Mouse (Mus musculus) ES-E14 (cell line): ENCODE results near the gene Dhx16. TPM values are rescaled to one million over a fixed set of nuclear protein-coding genes. Genes with fewer than 3 reads are reported as not detected.

Experiments
- DNase-seq: peaks from one replicate; pipeline ENCODE4 v3.0.0-alpha.2; 2013; ENCODE audit warnings: low read depth, low spot score
- H3K27ac ChIP-seq: 2 replicates; pipeline ENCODE4 v1.5.1; 2012; ENCODE audit warnings: low read depth, mild to moderate bottlenecking, low read length, moderate library complexity, mixed read lengths; ENCODE audit not compliant: poor library complexity, insufficient read depth, severe bottlenecking
- H3K36me3 ChIP-seq: 2 replicates; pipeline ENCODE4 v1.6.1; 2012; ENCODE audit warnings: mild to moderate bottlenecking, low read length, moderate library complexity, mixed read lengths; ENCODE audit not compliant: control insufficient read depth, poor library complexity, insufficient read depth, severe bottlenecking
- H3K4me1 ChIP-seq, 2 experiments: fragments of 150-350 bp in 1 of 2; sonication (generic) in 1 of 2; 2 replicates each; pipeline ENCODE4 v1.6.1; 2012; ENCODE audit warnings: low read length in 2 of 2, mild to moderate bottlenecking in 1 of 2, mixed read lengths in 1 of 2; ENCODE audit not compliant: control insufficient read depth in 2 of 2, insufficient read depth in 2 of 2, poor library complexity in 1 of 2
- H3K4me3 ChIP-seq, 2 experiments: fragments of 150-350 bp in 1 of 2; sonication (generic) in 1 of 2; 2 replicates each; pipeline ENCODE4 v1.5.1; 2012; ENCODE audit warnings: low read length in 2 of 2, low read depth in 1 of 2, mild to moderate bottlenecking in 1 of 2, mixed read lengths in 1 of 2; ENCODE audit not compliant: insufficient read depth in 1 of 2, poor library complexity in 1 of 2, severe bottlenecking in 1 of 2
- H3K9ac ChIP-seq: 2 replicates; pipeline ENCODE4 v1.6.1; 2012; ENCODE audit warnings: low read depth, mild to moderate bottlenecking, low read length, mixed read lengths; ENCODE audit not compliant: poor library complexity, insufficient read depth, severe bottlenecking
- H3K9me3 ChIP-seq: fragments of 150-350 bp; sonication (generic); 2 replicates; pipeline ENCODE4 v1.6.1; 2012; ENCODE audit warnings: low read depth, mild to moderate bottlenecking, low read length; ENCODE audit not compliant: control insufficient read depth, insufficient read depth
- CHD2 ChIP-seq: IDR thresholded peaks from 2 replicates; pipeline ENCODE4 v1.6.1; 2014; ENCODE audit warnings: mild to moderate bottlenecking, low read depth, low read length, inconsistent platforms
- HCFC1 ChIP-seq: IDR thresholded peaks from 2 replicates; pipeline ENCODE4 v1.6.1; 2012; ENCODE audit warnings: low read length, inconsistent platforms, borderline replicate concordance; ENCODE audit not compliant: insufficient read depth
- MAFK ChIP-seq: IDR thresholded peaks from 2 replicates; pipeline ENCODE4 v1.6.1; 2014; ENCODE audit warnings: mild to moderate bottlenecking, low read depth, low read length, inconsistent platforms; ENCODE audit not compliant: insufficient read depth
- ZC3H11A ChIP-seq: IDR thresholded peaks from 2 replicates; pipeline ENCODE4 v1.6.1; 2012; ENCODE audit warnings: low read depth, mild to moderate bottlenecking, inconsistent platforms, low read length, borderline replicate concordance
- ZNF384 ChIP-seq: IDR thresholded peaks from 2 replicates; pipeline ENCODE4 v1.6.1; 2012; ENCODE audit warnings: low read depth, low read length, inconsistent platforms
- in situ Hi-C, 2 experiments: fragments of 600-800 bp; cut with MboI; formaldehyde crosslinking; loops; one replicate each; pipeline ENCODE4 v1.15.1; 2025; ENCODE audit warnings: low sequenced_read_pairs in 2 of 2, inconsistent platforms in 1 of 2; ENCODE audit not compliant: unreplicated experiment in 2 of 2
- total RNA-seq: library from RNA; depleted of rRNA; stranded (reverse); fragments of 300-350 nt; gene quantifications from 2 replicates; pipeline ENCODE4 v1.2.3, GENCODE M21; 2012

Dhx16 gene
- total RNA-seq, 1 experiment, result 202 TPM

GRCm38 (mm10) chr17:35915538-35916296 lies 36.1 kb downstream of the Dhx16 start:
- H3K4me1 ChIP-seq, result peaks cover 0 to 10% of the 10 kb centered on the region in 2 experiments; a peak in 2 of 4 replicates
- H3K27ac ChIP-seq, result peak overlapping the region; percentile 98
- no peak for DNase-seq
- peaks cover 37% of the 10 kb centered on the region for H3K36me3 ChIP-seq
- no peaks in the 10 kb centered on the region for H3K9me3 ChIP-seq
- H3K4me3 ChIP-seq, result peak overlapping the region; percentile 78 to 93
- TF ChIP-seq ZNF384 (no peak), HCFC1 (no peak), ZC3H11A (no peak), CHD2 (no peak), MAFK (no peak)
- in situ Hi-C loops, result no loop called here
- H3K9ac ChIP-seq, result peak overlapping the region; percentile 92

- Histone ChIP-seq H3K9ac (peak within 1 kb of the TSS; percentile 96), H3K9me3 (no peaks in the 10 kb centered on the region), H3K27ac (peak within 1 kb of the TSS; percentile 98), H3K4me3 (peak within 1 kb of the TSS; percentile 78 to 93), H3K4me1 (peaks cover 0 to 10% of the 10 kb centered on the region in 2 experiments; a peak in 2 of 4 replicates), H3K36me3 (peaks cover 33% of the 10 kb centered on the region)
- peak; percentile 96 for DNase-seq
- in situ Hi-C loops, result no loop called here
- TF ChIP-seq MAFK, result no peak
- no peak for TF ChIP-seq ZC3H11A
- peak; percentile 71 for TF ChIP-seq HCFC1
Measured at GRCm38 (mm10) chr17:35916297-35917142, 36.9 kb downstream of the Dhx16 start, which contains the start of the genes Mrps18b and Ppp1r10. Gene Mrps18b (minus strand): TSS chr17:35916389. Gene Ppp1r10 (plus strand): TSS chr17:35916434.

- in situ Hi-C loops, result no loop called here
- H3K9ac ChIP-seq, result peak overlapping the region; percentile 96
- no peaks in the 10 kb centered on the region for H3K9me3 ChIP-seq
- H3K4me1 ChIP-seq, result peaks cover 0 to 10% of the 10 kb centered on the region in 2 experiments; a peak in 2 of 4 replicates
- peaks cover 33% of the 10 kb centered on the region for H3K36me3 ChIP-seq
- peak overlapping the region; percentile 69 to 82 for H3K4me3 ChIP-seq
- no peak for DNase-seq
- peak overlapping the region; percentile 92 for H3K27ac ChIP-seq
- TF ChIP-seq ZC3H11A (no peak), MAFK (no peak), HCFC1 (no peak), CHD2 (no peak), ZNF384 (no peak)
Measured at GRCm38 (mm10) chr17:35917143-35917462, 37.5 kb downstream of the Dhx16 start.

- peak overlapping the region; percentile 69 to 82 for H3K4me3 ChIP-seq
- H3K27ac ChIP-seq, result peak overlapping the region; percentile 92
- in situ Hi-C loops, result no loop called here
- H3K9me3 ChIP-seq, result no peaks in the 10 kb centered on the region
- peaks cover 0 to 10% of the 10 kb centered on the region in 2 experiments; a peak in 2 of 4 replicates for H3K4me1 ChIP-seq
- peaks cover 32% of the 10 kb centered on the region for H3K36me3 ChIP-seq
- peak overlapping the region; percentile 96 for H3K9ac ChIP-seq
- DNase-seq, result no peak
- TF ChIP-seq ZC3H11A (no peak), ZNF384 (0 out of 2 replicates have a peak, but pooled peaks have one; percentile 53), MAFK (peak; percentile 98)
Measured at GRCm38 (mm10) chr17:35917463-35918251, 38.0 kb downstream of the Dhx16 start.
